Mouse (Mus musculus): ENCODE measurements around the gene Bmyc.
"Not testable (repeated sequence)": the region's sequence is repeated elsewhere in the genome, so short reads cannot be mapped to it uniquely, and the experiment has no call there.

Gene Bmyc

DNA sequence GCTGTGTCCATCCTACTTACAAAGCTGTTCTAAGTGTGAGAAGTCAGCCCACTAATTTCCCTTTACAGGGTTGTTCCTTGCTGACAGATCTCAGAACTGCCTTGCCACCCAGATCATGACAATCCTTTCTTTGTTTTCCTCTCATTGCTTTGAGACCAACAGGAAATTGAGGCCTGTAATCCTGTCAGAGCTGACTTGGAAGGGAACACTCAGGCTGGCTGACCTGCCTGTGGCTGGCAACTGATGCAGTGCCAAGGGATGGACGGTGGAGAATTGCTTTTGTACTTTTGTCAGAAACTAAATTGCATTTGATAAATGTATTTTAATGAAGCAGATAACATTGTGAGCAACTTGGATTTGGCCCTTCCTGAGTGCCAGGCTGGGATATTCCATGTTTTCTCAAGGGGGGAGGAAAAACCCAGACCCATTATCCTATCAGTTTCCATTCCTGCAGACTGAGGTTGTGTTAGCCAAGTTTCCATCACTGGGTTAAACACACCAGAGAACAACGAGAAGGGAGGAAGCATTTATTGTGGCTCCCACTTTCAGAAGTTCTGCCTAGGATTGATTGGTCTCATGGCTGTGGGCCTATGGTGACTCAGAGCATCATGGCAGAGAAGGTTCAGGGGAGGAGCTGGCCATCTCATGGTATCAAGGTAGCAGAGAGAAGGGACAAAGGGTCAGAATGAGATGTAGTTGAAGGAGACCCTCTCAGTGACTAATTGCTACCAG lies 26.8 kb downstream of the Bmyc start:
- no peak for DNase-seq

- DNase-seq, result not testable (repeated sequence)
Observed at GRCm38 (mm10) chr2:25736709-25737108, 30.2 kb downstream of the Bmyc start, which contains the start of gene Obp2b. TSS of gene Obp2b (plus strand) at chr2:25737009.

GRCm38 (mm10) chr2:25741671-25742070 lies 35.1 kb downstream of the Bmyc start:
- DNase-seq, result no peak

DNA sequence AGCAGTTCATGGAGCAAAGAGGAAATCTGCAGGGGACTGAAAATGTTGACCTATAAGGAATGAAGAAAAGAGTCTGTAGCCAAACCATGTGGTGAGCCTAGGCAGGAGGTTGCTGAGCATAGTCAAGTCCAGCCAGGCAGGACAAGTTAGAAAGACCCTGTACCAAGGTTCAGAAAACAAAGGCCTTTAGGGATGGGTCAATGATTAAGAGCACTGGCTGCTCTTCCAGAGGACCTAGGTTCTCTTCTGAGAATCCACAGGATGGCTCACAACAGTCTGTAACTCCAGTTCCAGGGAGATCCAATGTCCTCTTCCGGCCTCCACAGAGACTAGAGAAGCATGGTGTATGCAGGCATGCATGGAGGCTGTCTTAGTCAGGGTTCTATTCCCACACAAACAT lies 47.7 kb downstream of the Bmyc start:
- DNase-seq, result no peak

Data from cerebellum, adult 18-20 months (tissue).